Mouse (Mus musculus): ENCODE data around the gene Coro2b. TPM values are rescaled to one million over a fixed set of nuclear protein-coding genes. Genes with fewer than 3 reads are reported as not detected.

Gene Coro2b
- polyA plus RNA-seq, 3 experiments from 2014 or later = 0.33 to 3.8 (median 1.2) TPM

- ATAC-seq = no peak
Observed at GRCm38 (mm10) chr9:62539251-62539711, 2.4 kb upstream of the Coro2b start.

GRCm38 (mm10) chr9:62537941-62538340 lies 1.1 kb upstream of the Coro2b start:
- ATAC-seq = no peak

DNA sequence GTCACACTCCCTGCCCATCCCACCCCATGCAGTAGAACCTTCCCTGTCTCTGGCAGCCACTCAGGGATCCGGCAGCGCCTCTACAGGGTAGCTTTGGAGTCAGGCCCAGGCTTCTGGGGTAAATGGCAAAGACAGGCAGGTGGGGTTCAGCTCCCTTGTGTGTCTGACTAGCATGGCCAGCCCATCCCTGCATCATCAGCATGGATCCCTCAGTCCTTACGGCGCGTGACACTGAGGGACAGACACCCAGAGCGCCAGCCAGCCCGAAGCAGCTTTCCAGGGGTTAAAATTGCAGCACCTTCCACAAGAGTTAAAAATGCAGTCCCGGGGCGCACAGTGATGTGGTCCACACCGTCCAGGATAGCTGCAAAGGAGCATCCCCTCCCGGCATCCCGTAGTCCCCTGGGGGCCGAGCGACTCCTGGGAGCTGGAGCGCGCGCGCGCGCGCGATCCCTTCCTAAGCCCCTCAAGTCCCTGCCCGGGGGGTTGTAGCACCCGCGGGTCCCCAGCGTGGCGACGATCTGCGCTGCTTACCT lies 657 bp downstream of the Coro2b start:
- peak; percentile 17 for ATAC-seq

GRCm38 (mm10) chr9:62535566-62535965 lies 1.3 kb downstream of the Coro2b start:
- ATAC-seq = no peak

DNA sequence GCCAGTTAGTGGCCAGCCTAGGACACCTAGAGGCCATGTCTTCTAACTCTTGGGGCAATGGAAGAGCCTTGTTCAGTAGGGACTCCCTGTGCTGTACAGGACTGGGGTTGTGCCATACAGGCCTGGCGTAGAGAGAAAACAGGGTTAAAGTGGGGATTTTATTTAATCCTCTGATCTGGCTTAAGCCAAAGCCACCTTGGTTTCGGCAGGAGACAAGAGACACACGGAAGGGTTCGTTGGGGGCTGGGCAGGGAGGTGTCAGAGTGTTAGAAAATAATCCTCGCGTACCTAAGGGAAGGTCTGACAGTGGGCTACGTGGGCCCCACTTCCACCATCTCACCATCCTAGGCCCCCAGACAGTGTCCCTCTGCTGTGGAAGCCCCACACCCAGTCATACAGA lies 2.2 kb downstream of the Coro2b start:
- ATAC-seq = no peak

- ATAC-seq = no peak
Observed at GRCm38 (mm10) chr9:62534158-62534557, 2.7 kb downstream of the Coro2b start.

- no peak for ATAC-seq
Observed at GRCm38 (mm10) chr9:62532876-62533275, 4.0 kb downstream of the Coro2b start.

GRCm38 (mm10) chr9:62531459-62532275 lies 5.2 kb downstream of the Coro2b start:
- no peak for ATAC-seq

GRCm38 (mm10) chr9:62528527-62528926 lies 8.3 kb downstream of the Coro2b start:
- no peak for ATAC-seq

GRCm38 (mm10) chr9:62526858-62527257 lies 10.0 kb downstream of the Coro2b start:
- no peak for ATAC-seq

DNA sequence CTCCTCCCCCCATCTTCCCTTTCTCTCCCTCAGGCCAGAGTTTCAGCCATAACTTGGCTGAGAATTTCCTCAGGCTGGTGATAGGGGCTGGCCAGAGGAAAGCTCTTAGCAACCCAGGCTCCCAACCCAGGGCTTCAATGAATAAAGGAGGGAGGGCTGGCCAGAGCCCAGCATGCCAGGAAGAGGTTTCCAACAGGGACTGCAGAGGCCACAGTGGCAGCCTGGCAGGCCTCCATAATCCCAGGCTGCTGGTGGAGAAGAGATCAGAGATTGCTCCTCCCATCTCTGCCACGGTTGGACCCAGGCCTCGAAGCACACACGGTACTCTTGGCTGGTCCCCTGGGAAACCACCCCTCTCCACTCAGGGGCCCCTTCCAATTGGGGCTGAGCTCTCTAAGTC lies 10.4 kb downstream of the Coro2b start:
- no peak for ATAC-seq

GRCm38 (mm10) chr9:62524761-62525308 lies 12.0 kb downstream of the Coro2b start:
- no peak for ATAC-seq

DNA sequence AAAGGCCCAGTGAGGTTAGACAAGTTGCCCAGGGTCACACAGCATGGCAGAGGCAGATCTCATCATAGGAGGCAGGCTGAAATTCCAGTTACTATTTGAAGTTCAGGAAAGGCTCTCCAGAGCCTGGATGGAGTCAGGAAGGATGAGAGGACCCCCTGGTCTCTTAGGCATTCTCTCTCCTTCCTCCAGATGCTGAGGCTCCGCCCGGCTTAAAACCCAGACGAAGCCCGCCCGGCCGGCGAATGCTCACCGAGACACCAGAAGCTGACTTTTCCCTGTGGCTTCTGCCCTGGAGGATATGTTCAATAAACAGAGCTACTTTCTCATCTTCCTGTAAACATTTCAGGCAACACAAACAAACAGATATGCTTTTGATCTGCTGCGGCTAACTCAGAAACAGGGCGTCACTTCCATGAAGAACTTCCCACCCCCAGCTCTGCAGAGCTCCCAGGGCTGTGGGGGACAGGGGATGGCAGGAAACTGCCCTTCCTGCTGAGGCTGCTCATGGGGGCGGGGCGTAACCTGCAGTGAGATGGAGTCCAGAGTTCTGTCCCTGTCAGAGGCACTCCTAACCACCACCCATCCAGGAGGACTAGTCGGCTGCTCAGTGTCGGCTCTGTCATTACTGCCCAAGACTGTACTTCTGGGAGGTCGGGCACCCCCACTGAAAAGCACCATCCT lies 13.9 kb downstream of the Coro2b start:
- ATAC-seq = no peak

DNA sequence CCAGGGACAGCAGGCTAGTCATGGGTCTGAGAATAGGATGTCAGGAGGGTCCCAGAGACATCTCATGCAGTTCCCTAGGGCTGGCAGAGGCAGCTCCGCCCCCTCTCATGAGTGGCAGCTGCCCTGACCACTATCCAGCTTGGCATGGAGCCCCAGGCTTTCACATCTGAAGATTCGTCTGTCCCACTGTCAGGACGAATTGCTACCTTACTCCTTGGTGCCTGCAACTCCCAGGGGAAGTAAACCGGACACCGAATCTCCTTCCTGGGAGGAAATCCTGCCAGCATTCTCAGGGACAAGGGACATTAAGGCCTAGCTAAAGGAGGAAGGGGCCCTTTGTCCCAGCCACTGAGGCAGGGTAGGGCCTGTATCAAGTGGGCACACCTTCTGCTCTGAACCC lies 14.6 kb downstream of the Coro2b start:
- ATAC-seq = no peak

DNA sequence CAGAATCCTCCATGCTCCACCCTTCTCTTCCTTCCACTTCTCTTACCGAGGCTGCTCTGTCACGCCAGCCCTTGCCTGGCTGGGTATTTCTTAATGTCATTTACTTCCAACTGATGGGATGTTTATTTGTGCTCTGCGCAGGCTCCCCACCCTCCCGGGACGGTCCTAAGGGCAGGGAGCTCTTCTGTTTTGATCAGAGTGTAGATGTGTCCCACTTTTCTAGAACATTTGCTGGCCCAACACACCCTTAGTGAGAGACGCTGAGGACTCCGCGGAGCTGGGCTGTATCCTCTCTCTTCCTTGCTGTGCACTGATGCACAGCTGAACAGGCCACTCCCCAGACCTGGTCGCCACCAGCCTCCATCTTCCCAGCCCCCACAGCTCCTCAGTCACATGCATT lies 15.3 kb downstream of the Coro2b start:
- no peak for ATAC-seq

GRCm38 (mm10) chr9:62520933-62521332 lies 15.9 kb downstream of the Coro2b start:
- ATAC-seq = no peak

- no peak for ATAC-seq
Observed at GRCm38 (mm10) chr9:62519787-62520503, 16.9 kb downstream of the Coro2b start.

GRCm38 (mm10) chr9:62519334-62519733 lies 17.5 kb downstream of the Coro2b start:
- no peak for ATAC-seq

- no peak for ATAC-seq
Observed at GRCm38 (mm10) chr9:62518572-62518971, 18.3 kb downstream of the Coro2b start.

GRCm38 (mm10) chr9:62517112-62517957 lies 19.5 kb downstream of the Coro2b start:
- ATAC-seq = no peak

- no peak for ATAC-seq
Observed at GRCm38 (mm10) chr9:62515138-62515537, 21.7 kb downstream of the Coro2b start.

Measured in inflammation-experienced regulatory T-cells, adult 6 months (primary cell).